Mouse (Mus musculus) forebrain, embryonic 10.5 days (tissue): ENCODE results near the gene Prr27. TPM values are rescaled to one million over a fixed set of nuclear protein-coding genes. Genes with fewer than 3 reads are reported as not detected.

Experiments
- DNase-seq: peaks from one replicate; pipeline ENCODE4 v3.0.0-alpha.2; 2017; ENCODE audit warnings: low spot score; ENCODE audit errors: extremely low spot score
- H3K27ac ChIP-seq: fragments of 300-500 bp; sonication (generic); 2 replicates; pipeline ENCODE4 v1.5.1; 2016; ENCODE audit warnings: mild to moderate bottlenecking
- H3K27me3 ChIP-seq: fragments of 300-500 bp; sonication (generic); 2 replicates; pipeline ENCODE4 v1.6.1; 2016; ENCODE audit warnings: mild to moderate bottlenecking; ENCODE audit not compliant: poor library complexity, severe bottlenecking
- H3K36me3 ChIP-seq: fragments of 300-500 bp; sonication (generic); replicated peaks from 2 replicates; pipeline ENCODE4 v1.6.1; 2016; ENCODE audit warnings: mild to moderate bottlenecking, moderate library complexity
- H3K4me1 ChIP-seq: fragments of 300-500 bp; sonication (generic); 2 replicates; pipeline ENCODE4 v1.6.1; 2016
- H3K4me3 ChIP-seq: fragments of 300-500 bp; sonication (generic); 2 replicates; pipeline ENCODE4 v1.5.1; 2016; ENCODE audit warnings: mild to moderate bottlenecking, moderate library complexity
- H3K9me3 ChIP-seq: fragments of 300-500 bp; sonication (generic); 2 replicates; pipeline ENCODE4 v1.6.1; 2016; ENCODE audit warnings: mild to moderate bottlenecking, moderate library complexity
- WGBS: fragments of 180-500 bp; shearing (Covaris S2); methylation state at CpG from one replicate; pipeline ENCODE4 v1.1.7; 2016; 5-methylcytosine and 5-hydroxymethylcytosine counted together
- polyA plus RNA-seq: library from polyadenylated mRNA; unstranded; fragments of >200 nt; fragmentation: Nextera tagmentation; extraction: Ambion mirVana; gene quantifications from 2 replicates; pipeline ENCODE4 v1.2.1, GENCODE M21; 2016

Prr27 gene
- polyA plus RNA-seq, result not detected in 2 replicates

DNA sequence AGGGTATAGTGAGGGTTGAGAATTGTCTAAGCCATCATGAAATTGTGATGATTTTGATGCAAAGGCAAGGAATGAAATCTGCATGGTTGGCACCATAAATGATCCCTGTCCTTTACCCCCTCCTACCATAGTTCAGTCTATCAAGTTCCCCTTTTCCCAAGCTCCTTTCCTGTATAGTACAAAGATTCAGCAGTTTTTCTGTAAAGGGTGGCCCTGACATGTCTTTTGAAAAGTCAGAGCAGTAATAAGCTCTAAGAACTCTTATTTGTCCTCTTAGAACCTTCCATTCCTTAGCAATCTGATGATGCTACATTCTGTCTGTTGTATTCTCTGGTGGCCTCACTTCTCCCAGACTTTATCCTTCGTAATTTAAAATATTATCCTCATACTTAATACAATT is at the start of gene Prr27:
Gene Prr27 (plus strand): TSS at position 301 of the 400 bp plus-strand sequence.
- no peaks in the 10 kb centered on the region for H3K27me3 ChIP-seq
- no peak for DNase-seq
- WGBS, result 82% methylated on average over 1 of the region's 1 CpGs
- no peaks in the 10 kb centered on the region for H3K36me3 ChIP-seq
- H3K4me1 ChIP-seq, result no peaks in the 10 kb centered on the region
- H3K9me3 ChIP-seq, result no peaks in the 10 kb centered on the region
- H3K4me3 ChIP-seq, result no peak within 1 kb of the TSS
- no peak within 1 kb of the TSS for H3K27ac ChIP-seq

DNA sequence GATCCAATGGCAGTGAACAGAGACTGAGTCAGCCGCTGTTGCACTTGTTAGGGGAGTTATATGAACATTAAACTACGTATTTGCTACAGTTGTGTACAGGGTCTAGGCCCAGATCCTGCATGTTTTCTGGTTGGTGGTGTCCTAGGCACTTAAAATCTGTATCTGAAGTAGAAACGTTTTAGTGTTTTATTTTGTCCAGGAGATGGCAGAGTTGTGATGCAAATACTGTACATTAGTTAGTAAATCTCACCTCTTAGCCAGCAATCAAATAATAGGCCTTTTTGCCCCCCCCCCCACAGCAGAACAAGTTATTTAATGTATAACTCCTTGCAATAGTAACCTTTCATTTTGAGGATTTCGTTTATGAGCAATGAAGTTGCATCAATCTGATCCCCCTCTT is 42.8 kb upstream of the Prr27 start:
- no peak for DNase-seq
- 65% methylated on average over 4 of the region's 4 CpGs for WGBS
- no peak overlapping the region for H3K4me3 ChIP-seq
- H3K9me3 ChIP-seq, result no peaks in the 10 kb centered on the region
- no peak overlapping the region for H3K27ac ChIP-seq
- no peaks in the 10 kb centered on the region for H3K4me1 ChIP-seq
- no peaks in the 10 kb centered on the region for H3K36me3 ChIP-seq
- no peaks in the 10 kb centered on the region for H3K27me3 ChIP-seq

DNA sequence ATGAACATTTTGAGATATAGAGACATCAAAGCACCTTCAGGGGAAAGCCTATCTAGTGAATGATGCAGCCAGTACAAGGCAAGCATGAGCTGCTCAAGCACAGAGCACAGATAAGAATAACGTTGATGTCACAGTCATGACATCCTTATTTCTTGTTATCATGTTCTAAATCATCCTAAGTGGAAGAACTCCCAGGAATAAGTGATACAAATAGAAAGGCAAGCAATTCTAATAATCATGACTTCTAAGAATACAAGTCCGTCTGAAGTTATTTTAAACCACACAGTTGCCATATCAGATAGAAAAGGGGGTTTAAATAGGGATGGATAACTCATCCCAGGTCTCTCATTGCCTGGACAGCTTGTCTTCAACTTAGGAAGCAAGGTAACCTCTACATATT is 17.7 kb upstream of the Prr27 start, which contains the start of gene Csn1s2b:
Gene Csn1s2b (plus strand): TSS at position 301 of the 400 bp plus-strand sequence.
- no peak for DNase-seq
- Histone ChIP-seq H3K27ac (no peak within 1 kb of the TSS), H3K27me3 (no peaks in the 10 kb centered on the region), H3K9me3 (no peaks in the 10 kb centered on the region), H3K4me3 (no peak within 1 kb of the TSS), H3K4me1 (no peaks in the 10 kb centered on the region), H3K36me3 (no peaks in the 10 kb centered on the region)
- WGBS, result 86% methylated on average over 2 of the region's 2 CpGs

DNA sequence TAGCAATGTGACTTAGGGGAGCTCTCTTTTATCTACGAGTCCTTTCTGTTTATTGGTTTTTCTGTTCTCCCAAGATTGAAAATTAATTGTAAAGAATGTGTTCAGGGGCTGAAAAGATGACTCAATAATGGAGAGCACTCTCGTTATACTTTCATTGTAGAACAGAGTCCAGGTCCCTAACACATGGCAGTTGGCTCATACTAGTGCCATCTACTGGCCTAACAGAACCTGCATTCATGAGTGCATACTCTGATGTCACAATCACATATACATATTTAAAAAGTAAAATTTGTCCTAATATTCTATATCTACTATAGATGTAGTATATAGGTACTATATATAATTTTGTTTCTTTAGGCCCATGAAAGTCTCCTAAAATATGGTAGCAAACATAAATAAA is 16.2 kb upstream of the Prr27 start:
- no peaks in the 10 kb centered on the region for H3K27me3 ChIP-seq
- WGBS, result 62% methylated on average over 2 of the region's 2 CpGs

DNA sequence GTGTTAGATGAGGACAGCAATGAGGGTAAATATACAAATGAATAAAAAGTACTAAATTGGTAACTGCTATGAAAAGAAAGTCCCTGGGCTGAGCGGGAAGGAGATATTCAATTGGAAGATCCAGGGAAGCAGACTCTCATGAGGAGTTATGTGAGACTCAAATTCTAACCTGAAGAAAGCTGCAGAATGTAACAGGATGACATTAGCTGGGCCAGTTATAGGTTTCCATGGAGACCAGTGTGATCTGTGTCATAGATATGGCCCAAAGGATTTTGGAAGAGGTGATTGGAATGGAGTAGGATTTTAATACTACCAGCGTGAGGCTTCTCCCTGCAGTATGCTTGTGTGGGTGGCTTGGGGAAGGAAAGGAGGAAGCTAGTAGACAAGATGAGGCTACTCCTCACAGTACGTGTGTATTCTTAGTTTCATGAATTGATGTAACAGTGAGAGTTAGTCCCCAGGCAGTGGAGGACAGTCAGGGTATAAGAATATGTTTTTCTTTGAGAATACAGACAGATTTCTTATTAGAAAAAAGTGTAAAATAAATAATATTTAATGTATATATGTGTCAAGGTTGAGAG is 29.7 kb downstream of the Prr27 start:
- Histone ChIP-seq H3K4me3 (no peak overlapping the region), H3K27me3 (no peaks in the 10 kb centered on the region), H3K9me3 (no peaks in the 10 kb centered on the region), H3K36me3 (no peaks in the 10 kb centered on the region), H3K4me1 (no peaks in the 10 kb centered on the region), H3K27ac (no peak overlapping the region)
- no peak for DNase-seq
- 84% methylated on average over 3 of the region's 3 CpGs for WGBS

More for the DNA sequence above, 16.2 kb upstream of the Prr27 start:
- H3K9me3 ChIP-seq, result no peaks in the 10 kb centered on the region
- no peak for DNase-seq
- no peak overlapping the region for H3K27ac ChIP-seq
- H3K4me3 ChIP-seq, result no peak overlapping the region
- no peaks in the 10 kb centered on the region for H3K4me1 ChIP-seq
- H3K36me3 ChIP-seq, result no peaks in the 10 kb centered on the region

DNA sequence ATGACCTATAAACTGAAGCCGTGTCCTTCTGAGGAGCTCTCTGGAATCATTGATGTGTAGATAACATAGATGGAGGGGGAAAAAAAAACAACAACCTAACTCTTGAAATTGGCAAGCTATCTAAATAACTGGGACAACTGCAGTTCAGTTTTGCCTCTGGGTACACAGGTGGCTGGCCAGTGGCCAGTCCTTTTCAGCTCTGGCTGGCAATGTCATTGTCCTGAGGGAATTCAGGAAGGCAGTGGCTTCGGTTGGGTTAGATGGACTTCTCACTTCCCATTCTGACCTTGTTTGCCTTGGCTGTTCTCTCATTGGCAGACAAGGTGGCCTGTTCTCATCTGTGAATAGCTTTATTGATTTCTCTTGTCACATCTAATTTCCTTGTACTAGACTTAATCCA is 44.6 kb downstream of the Prr27 start:
- no peaks in the 10 kb centered on the region for H3K4me1 ChIP-seq
- 74% methylated on average over 2 of the region's 2 CpGs for WGBS
- no peaks in the 10 kb centered on the region for H3K36me3 ChIP-seq
- no peaks in the 10 kb centered on the region for H3K27me3 ChIP-seq
- DNase-seq, result no peak
- H3K4me3 ChIP-seq, result no peak overlapping the region
- H3K9me3 ChIP-seq, result no peaks in the 10 kb centered on the region
- no peak overlapping the region for H3K27ac ChIP-seq

DNA sequence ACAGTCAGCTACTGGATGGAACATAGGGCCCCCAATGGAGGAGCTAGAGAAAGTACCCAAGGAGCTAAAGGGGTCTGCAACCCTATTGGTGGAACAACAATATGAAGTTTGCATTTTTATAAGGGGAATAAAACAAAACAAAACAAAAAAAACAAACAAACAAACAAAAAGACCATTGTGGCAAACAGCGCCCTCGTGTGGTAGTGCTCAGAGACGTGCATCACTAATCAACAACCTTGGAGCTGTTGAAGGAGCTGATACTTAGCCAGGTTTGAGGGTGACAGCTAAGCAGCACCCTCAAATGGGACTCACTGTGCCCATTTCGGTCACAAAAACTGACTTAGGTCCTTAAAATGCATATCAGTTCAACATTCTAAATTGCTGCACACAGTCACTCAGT is 45.9 kb downstream of the Prr27 start:
- Histone ChIP-seq H3K4me3 (no peak overlapping the region), H3K4me1 (no peaks in the 10 kb centered on the region), H3K36me3 (no peaks in the 10 kb centered on the region), H3K27me3 (no peaks in the 10 kb centered on the region), H3K27ac (no peak overlapping the region), H3K9me3 (no peaks in the 10 kb centered on the region)
- WGBS, result 32% methylated on average over 4 of the region's 4 CpGs
- DNase-seq, result no peak

DNA sequence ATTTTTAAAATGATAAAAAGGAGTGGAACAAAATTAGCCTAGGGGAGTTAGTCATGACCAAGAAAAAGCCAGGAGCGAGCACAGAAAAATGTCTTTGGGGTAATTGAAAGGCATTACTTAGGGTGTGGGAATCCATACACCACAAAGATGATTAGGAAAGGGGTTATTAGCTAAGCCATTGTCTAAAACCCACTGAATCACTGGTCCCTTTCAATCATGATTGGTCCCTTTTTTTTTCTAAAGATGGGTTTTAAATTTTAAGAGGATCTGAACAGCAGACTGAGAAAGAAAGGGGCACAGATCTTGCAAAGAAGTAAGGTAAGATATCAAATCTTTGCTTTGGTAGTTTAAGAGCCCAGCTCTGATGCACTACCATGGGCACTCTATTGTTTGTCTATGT is 59.2 kb downstream of the Prr27 start, which contains the start of gene Odam:
Gene Odam (plus strand): TSS at position 301 of the 400 bp plus-strand sequence.
- DNase-seq, result no peak
- 71% methylated on average over 1 of the region's 1 CpGs for WGBS
- no peak within 1 kb of the TSS for H3K4me3 ChIP-seq
- H3K36me3 ChIP-seq, result no peaks in the 10 kb centered on the region
- no peaks in the 10 kb centered on the region for H3K27me3 ChIP-seq
- H3K27ac ChIP-seq, result no peak within 1 kb of the TSS
- no peaks in the 10 kb centered on the region for H3K9me3 ChIP-seq
- no peaks in the 10 kb centered on the region for H3K4me1 ChIP-seq

Other genes with a start within 250 kb of the Prr27 start
- 1.0 and 1.7 TPM in 2 replicates for gene Sult1e1, start 234.1 kb upstream of the Prr27 start, polyA plus RNA-seq
- gene Csn1s1, start 159.5 kb upstream of the Prr27 start, polyA plus RNA-seq, result not detected in 2 replicates
- not detected in 2 replicates for gene Csn2, start 126.1 kb upstream of the Prr27 start, polyA plus RNA-seq
- gene Csn1s2a, start 51.1 kb upstream of the Prr27 start, polyA plus RNA-seq, result not detected in 2 replicates
- not detected in 2 replicates for gene Csn1s2b, start 17.6 kb upstream of the Prr27 start, polyA plus RNA-seq
- gene Odam, start 59.3 kb downstream of the Prr27 start, polyA plus RNA-seq, result not detected in 2 replicates
- 0.37 and 0.52 TPM in 2 replicates for gene Csn3, start 99.9 kb downstream of the Prr27 start, polyA plus RNA-seq
- gene 2310003L06Rik, start 143.8 kb downstream of the Prr27 start, polyA plus RNA-seq, result not detected in 2 replicates
- gene Gm28434, start 143.8 kb downstream of the Prr27 start, polyA plus RNA-seq, result not detected in 2 replicates
- gene Cabs1, start 153.8 kb downstream of the Prr27 start, polyA plus RNA-seq, result not detected in 2 replicates
- gene Smr3a, start 176.9 kb downstream of the Prr27 start, polyA plus RNA-seq, result not detected in 2 replicates